Mouse (Mus musculus): ENCODE measurements around the gene Csrp2. TPM values are rescaled to one million over a fixed set of nuclear protein-coding genes. Genes with fewer than 3 reads are reported as not detected.

Gene Csrp2
- total RNA-seq, 2 experiments from 2014 or later = 7.0 to 10.7 TPM

DNA sequence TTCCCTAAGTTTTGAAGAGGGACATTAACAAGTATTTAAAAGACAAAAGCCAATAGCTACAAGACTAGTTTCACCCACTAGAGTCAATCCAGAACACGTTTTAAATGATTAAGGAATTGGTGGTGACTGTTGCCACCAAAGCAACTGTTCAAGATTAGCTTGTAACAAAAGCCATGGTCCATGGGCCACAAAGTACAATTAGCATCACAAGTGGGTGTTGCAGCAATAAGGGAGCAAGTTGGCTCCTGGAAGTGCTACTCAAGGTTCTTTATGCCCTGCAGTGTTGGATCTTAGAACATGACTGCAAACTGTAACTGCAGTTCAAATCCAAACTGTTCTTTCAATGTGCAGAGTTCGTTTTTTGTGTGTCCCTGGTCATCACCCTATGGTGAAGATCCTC lies 57.8 kb downstream of the Csrp2 start:
- H3K27ac ChIP-seq = no peak overlapping the region
- DNase-seq (ENCODE audit: extremely low spot score in 1 of 2, low spot score in 2 of 2) = no peak
- TF ChIP-seq CTCF (IDR thresholded peaks at IDR 0.05) = no peak
- H3K4me3 ChIP-seq = no peak overlapping the region
- intact Hi-C loops (cut with DNase I) = loop anchor here (2.0 kb wide), 1 partner anchor 183 kb away; no protein-coding TSS in a partner anchor

DNA sequence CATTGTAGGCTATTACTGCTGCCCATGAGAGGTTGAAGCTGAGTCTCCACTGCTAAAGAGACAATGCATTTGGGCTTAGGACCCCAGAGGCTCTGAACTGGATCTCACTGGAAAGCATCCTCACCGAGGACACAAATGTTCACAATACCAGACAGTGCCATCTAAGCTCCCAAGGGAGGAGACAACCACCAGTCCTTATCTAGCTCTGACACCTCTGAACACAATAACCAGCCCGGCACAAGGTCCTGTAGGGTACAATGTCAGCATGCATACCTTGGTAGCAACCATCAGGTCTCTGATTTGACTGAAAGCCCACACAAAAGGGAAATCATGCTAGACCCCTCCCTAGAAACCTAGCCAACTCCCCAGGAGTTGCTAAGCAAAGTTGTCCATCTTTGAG lies 59.8 kb downstream of the Csrp2 start:
- intact Hi-C loops (cut with DNase I) = no loop called here
- Histone ChIP-seq H3K27ac (no peak overlapping the region), H3K4me3 (no peak overlapping the region)
- no peak for DNase-seq (ENCODE audit: extremely low spot score in 1 of 2, low spot score in 2 of 2)
- TF ChIP-seq CTCF (IDR thresholded peaks at IDR 0.05) = no peak

DNA sequence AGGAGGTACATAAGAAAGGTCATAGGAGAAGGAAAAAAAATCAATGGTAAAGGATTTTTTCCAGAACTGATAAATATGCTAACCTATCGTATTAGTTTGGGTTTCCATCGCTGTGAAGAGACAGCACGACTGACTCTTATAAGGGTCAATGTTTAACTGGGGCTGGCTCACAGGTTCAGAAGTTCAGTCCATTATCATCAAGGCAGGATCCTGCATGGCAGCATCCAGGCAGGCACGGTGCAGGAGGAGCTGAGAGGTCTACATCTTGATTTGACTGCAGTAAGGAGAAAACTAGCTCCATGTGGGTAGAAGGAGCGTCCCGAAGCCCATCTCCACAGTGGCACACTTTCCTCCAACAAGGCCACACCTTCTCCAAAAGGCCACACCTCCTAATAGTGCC lies 60.9 kb downstream of the Csrp2 start:
- TF ChIP-seq CTCF (IDR thresholded peaks at IDR 0.05) = no peak
- no peak for DNase-seq (ENCODE audit: extremely low spot score in 1 of 2, low spot score in 2 of 2)
- intact Hi-C loops (cut with DNase I) = no loop called here
- H3K4me3 ChIP-seq = no peak overlapping the region
- no peak overlapping the region for H3K27ac ChIP-seq

DNA sequence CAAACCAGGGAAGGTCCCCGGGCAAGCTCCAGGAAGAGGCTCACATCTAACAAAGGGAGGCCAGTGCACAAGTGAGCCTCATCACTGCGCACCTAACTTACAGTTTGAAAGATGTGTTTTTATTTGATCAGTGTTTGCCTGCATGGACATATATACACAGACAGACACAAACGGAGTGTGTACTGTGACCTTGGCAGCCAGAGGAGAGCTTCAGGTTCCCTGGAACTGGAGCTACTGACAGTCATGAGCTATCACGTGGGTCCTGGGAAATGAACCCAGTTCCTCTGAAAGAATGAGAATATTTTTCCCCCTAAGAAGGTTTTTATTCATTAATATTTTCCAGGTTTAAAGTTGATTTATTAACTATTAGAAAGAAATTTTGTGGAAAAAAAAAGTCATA lies 63.2 kb downstream of the Csrp2 start:
- no peak for DNase-seq (ENCODE audit: extremely low spot score in 1 of 2, low spot score in 2 of 2)
- Histone ChIP-seq H3K4me3 (no peak overlapping the region), H3K27ac (no peak overlapping the region)
- intact Hi-C loops (cut with DNase I) = no loop called here
- TF ChIP-seq CTCF (IDR thresholded peaks at IDR 0.05) = no peak

DNA sequence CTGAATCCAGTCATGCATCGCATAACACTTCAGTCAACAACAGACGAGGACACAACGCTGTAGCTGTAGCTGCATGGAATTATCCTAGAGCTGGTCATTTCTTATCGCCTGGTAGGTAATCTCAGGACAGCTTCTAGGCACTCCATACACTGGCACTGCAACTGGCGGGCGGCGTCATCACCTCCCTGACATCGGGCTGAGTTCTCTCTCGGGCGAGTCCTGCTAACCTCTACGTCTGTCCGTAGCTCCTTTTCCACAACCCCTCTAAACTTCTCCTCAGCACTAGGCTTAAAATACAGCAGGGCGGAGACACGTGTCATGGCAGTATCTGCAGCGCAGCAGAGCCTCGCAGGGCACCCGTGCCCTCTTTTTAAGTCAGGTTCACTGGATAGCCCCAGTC lies 67.1 kb downstream of the Csrp2 start:
- intact Hi-C loops (cut with DNase I) = no loop called here
- TF ChIP-seq CTCF (IDR thresholded peaks at IDR 0.05) = no peak
- H3K27ac ChIP-seq = no peak overlapping the region
- DNase-seq (ENCODE audit: extremely low spot score in 1 of 2, low spot score in 2 of 2) = no peak
- H3K4me3 ChIP-seq = no peak overlapping the region

Other genes starting within 250 kb of the Csrp2 start
- gene E2f7, start 174.3 kb upstream of the Csrp2 start, total RNA-seq (2021) = under 1 TPM; 0.47 to 0.50 TPM
- 100 to 1,000 TPM; 113 to 128 TPM for gene Zdhhc17, start 90.4 kb downstream of the Csrp2 start, total RNA-seq (2021)
- gene Osbpl8, start 245.0 kb downstream of the Csrp2 start, total RNA-seq (2021) = 100 to 1,000 TPM in 1 of 2 experiments, 10 to 100 TPM in 1; 93.8 to 104 TPM

Measured in left cerebral cortex, adult 2 months (tissue).